Mouse (Mus musculus): Measurements from ENCODE around the gene Gm10638.

DNA sequence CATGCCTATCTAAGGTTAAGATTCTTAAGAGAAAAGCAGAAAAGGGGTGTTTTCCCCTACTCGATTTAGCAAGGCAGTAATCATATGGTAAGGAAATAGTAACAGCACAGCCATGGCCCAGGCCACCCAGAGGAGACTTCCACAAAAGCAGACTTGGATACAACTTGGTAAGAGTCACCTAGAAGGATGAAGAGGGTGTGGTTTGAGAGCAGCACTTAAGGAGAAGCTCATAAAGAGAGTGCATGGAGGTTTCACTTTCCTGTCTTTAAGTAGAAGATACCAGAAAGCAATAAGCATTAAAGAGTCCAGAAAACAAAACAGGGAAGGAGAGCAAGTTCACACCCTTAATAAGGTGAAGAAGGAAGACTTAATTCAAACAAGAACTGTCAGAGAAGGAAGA, 10.5 kb upstream of the Gm10638 start:
- no peak for TF ChIP-seq POLR2A (IDR thresholded peaks at IDR 0.05; ENCODE audit: borderline replicate concordance, control insufficient read depth, low read depth, low read length)
- TF ChIP-seq CTCF (IDR thresholded peaks at IDR 0.05; ENCODE audit: control insufficient read depth, insufficient read depth, low read length), result no peak

Measured in bone marrow, adult 2 months (tissue).